Mouse (Mus musculus) lung, adult 10 weeks (tissue): ENCODE results near the gene Crebzf. TPM values are rescaled to one million over a fixed set of nuclear protein-coding genes. Genes with fewer than 3 reads are reported as not detected.

Experiments used
- polyA plus RNA-seq: library from polyadenylated mRNA; stranded (reverse); fragments of 350-450 nt; fragmentation: Illumina TruSeq; extraction: RNeasy Lipid Tissue Mini Kit (QIAGEN cat#74804); gene quantifications from one replicate; pipeline ENCODE4 v1.2.3, GENCODE M21; 2014; ENCODE audit warnings: low read depth, low replicate concordance; ENCODE audit not compliant: insufficient read depth

Gene Crebzf
- polyA plus RNA-seq = 31.9 TPM

GRCm38 (mm10) chr7:90442518-90443080 is at the start of gene Crebzf:
TSS of gene Crebzf (plus strand) at chr7:90442729.

GRCm38 (mm10) chr7:90426020-90427001 is 16.2 kb upstream of the Crebzf start, which contains the start of gene Ccdc89:
TSS of gene Ccdc89 (plus strand) at chr7:90426577.

GRCm38 (mm10) chr7:90456845-90457468 is 14.4 kb downstream of the Crebzf start, which contains the start of gene Tmem126a:
TSS of gene Tmem126a (minus strand) at chr7:90457229.

GRCm38 (mm10) chr7:90475793-90476312 is 33.3 kb downstream of the Crebzf start, which contains the start of gene Tmem126b:
TSS of gene Tmem126b (minus strand) at chr7:90476001.

GRCm38 (mm10) chr7:90476313-90477245 is 34.0 kb downstream of the Crebzf start, which contains the start of gene Dlg2:
TSS of gene Dlg2 (plus strand) at chr7:90476672.

Other genes with a start within 250 kb of the Crebzf start
- 0.56 TPM for gene Ccdc83, start 177.0 kb upstream of the Crebzf start, polyA plus RNA-seq
- 12.1 TPM for gene Sytl2, start 140.5 kb upstream of the Crebzf start, polyA plus RNA-seq
- gene Ccdc89, start 16.2 kb upstream of the Crebzf start, polyA plus RNA-seq = 0.75 TPM
- gene Tmem126a, start 14.5 kb downstream of the Crebzf start, polyA plus RNA-seq = 42.9 TPM
- 17.0 TPM for gene Tmem126b, start 33.3 kb downstream of the Crebzf start, polyA plus RNA-seq
- gene Dlg2, start 33.9 kb downstream of the Crebzf start, polyA plus RNA-seq = 0.48 TPM